Mouse (Mus musculus): ENCODE data around the gene Mef2d.

Gene Mef2d

GRCm38 (mm10) chr3:88141787-88142523 lies at the start of gene Mef2d:
TSS of gene Mef2d (plus strand) at chr3:88142372.
- peak; percentile 99 for DNase-seq (ENCODE audit: low read depth, low spot score)

- no peak for DNase-seq (ENCODE audit: low read depth, low spot score)
Observed at GRCm38 (mm10) chr3:88094126-88094525, 48.0 kb upstream of the Mef2d start.

- no peak for DNase-seq (ENCODE audit: low read depth, low spot score)
Observed at GRCm38 (mm10) chr3:88097666-88098065, 44.5 kb upstream of the Mef2d start.

- DNase-seq (ENCODE audit: low read depth, low spot score) = no peak
Observed at GRCm38 (mm10) chr3:88100251-88100650, 41.9 kb upstream of the Mef2d start.

GRCm38 (mm10) chr3:88101736-88102135 lies 40.4 kb upstream of the Mef2d start:
- DNase-seq (ENCODE audit: low read depth, low spot score) = no peak

GRCm38 (mm10) chr3:88102196-88102595 lies 40.0 kb upstream of the Mef2d start:
- DNase-seq (ENCODE audit: low read depth, low spot score) = no peak

GRCm38 (mm10) chr3:88102611-88103010 lies 39.6 kb upstream of the Mef2d start:
- no peak for DNase-seq (ENCODE audit: low read depth, low spot score)

- DNase-seq (ENCODE audit: low read depth, low spot score) = no peak
Observed at GRCm38 (mm10) chr3:88106126-88106525, 36.0 kb upstream of the Mef2d start.

GRCm38 (mm10) chr3:88109126-88109525 lies 33.0 kb upstream of the Mef2d start:
- DNase-seq (ENCODE audit: low read depth, low spot score) = no peak

GRCm38 (mm10) chr3:88114396-88114795 lies 27.8 kb upstream of the Mef2d start:
- DNase-seq (ENCODE audit: low read depth, low spot score) = no peak

GRCm38 (mm10) chr3:88120117-88120651 lies 22.0 kb upstream of the Mef2d start:
- no peak for DNase-seq (ENCODE audit: low read depth, low spot score)

- DNase-seq (ENCODE audit: low read depth, low spot score) = no peak
Observed at GRCm38 (mm10) chr3:88121164-88122131, 20.7 kb upstream of the Mef2d start.

GRCm38 (mm10) chr3:88125195-88125594 lies 17.0 kb upstream of the Mef2d start:
- DNase-seq (ENCODE audit: low read depth, low spot score) = no peak

- DNase-seq (ENCODE audit: low read depth, low spot score) = no peak
Observed at GRCm38 (mm10) chr3:88126181-88126580, 16.0 kb upstream of the Mef2d start.

GRCm38 (mm10) chr3:88127636-88128035 lies 14.5 kb upstream of the Mef2d start:
- DNase-seq (ENCODE audit: low read depth, low spot score) = peak; percentile 38

GRCm38 (mm10) chr3:88128056-88128455 lies 14.1 kb upstream of the Mef2d start:
- no peak for DNase-seq (ENCODE audit: low read depth, low spot score)

- DNase-seq (ENCODE audit: low read depth, low spot score) = no peak
Observed at GRCm38 (mm10) chr3:88129006-88129405, 13.2 kb upstream of the Mef2d start.

- no peak for DNase-seq (ENCODE audit: low read depth, low spot score)
Observed at GRCm38 (mm10) chr3:88131071-88131470, 11.1 kb upstream of the Mef2d start.

GRCm38 (mm10) chr3:88132492-88132891 lies 9.7 kb upstream of the Mef2d start:
- DNase-seq (ENCODE audit: low read depth, low spot score) = no peak

- no peak for DNase-seq (ENCODE audit: low read depth, low spot score)
Observed at GRCm38 (mm10) chr3:88133187-88133771, 8.9 kb upstream of the Mef2d start.

- DNase-seq (ENCODE audit: low read depth, low spot score) = no peak
Observed at GRCm38 (mm10) chr3:88136346-88136745, 5.8 kb upstream of the Mef2d start.

GRCm38 (mm10) chr3:88136945-88137494 lies 5.2 kb upstream of the Mef2d start:
- no peak for DNase-seq (ENCODE audit: low read depth, low spot score)

Measured in A20 (cell line).